Mouse (Mus musculus): Measurements from ENCODE around the gene Thy1. TPM values are rescaled to one million over a fixed set of nuclear protein-coding genes. Genes with fewer than 3 reads are reported as not detected.
A peak's percentile ranks its signal among the peaks of the same experiment; 100 is the strongest.

The Thy1 gene
- polyA plus RNA-seq, 1 experiment from 2014 or later: 18.8 TPM

GRCm38 (mm10) chr9:44049381-44050165 is 6.4 kb downstream of the Thy1 start:
- no peak overlapping the region for H3K27ac ChIP-seq
- no peak overlapping the region for H3K9ac ChIP-seq
- no peak overlapping the region for H3K4me3 ChIP-seq
- H3K4me2 ChIP-seq: no peak overlapping the region
- no peak for ATAC-seq (ENCODE audit: insufficient number of reproducible peaks, low FRiP score, low TSS enrichment, low read depth)
- H3K36me3 ChIP-seq: no peaks in the 10 kb centered on the region
- WGBS: 78% methylated on average over 8 of the region's 8 CpGs
- peaks cover 6% of the 10 kb centered on the region; the same call in 1 of the 2 replicates for H3K4me1 ChIP-seq
- no peaks in the 10 kb centered on the region for H3K9me3 ChIP-seq
- H3K27me3 ChIP-seq: peaks cover 17% of the 10 kb centered on the region

GRCm38 (mm10) chr9:44052855-44053254 is 9.7 kb downstream of the Thy1 start:
- no peak overlapping the region for H3K27ac ChIP-seq
- H3K4me2 ChIP-seq: no peak overlapping the region
- WGBS: 60% methylated on average over 3 of the region's 3 CpGs
- H3K27me3 ChIP-seq: no peaks in the 10 kb centered on the region
- no peaks in the 10 kb centered on the region for H3K36me3 ChIP-seq
- H3K9me3 ChIP-seq: no peaks in the 10 kb centered on the region
- H3K4me3 ChIP-seq: no peak overlapping the region
- H3K9ac ChIP-seq: no peak overlapping the region
- no peaks in the 10 kb centered on the region for H3K4me1 ChIP-seq
- ATAC-seq (ENCODE audit: insufficient number of reproducible peaks, low FRiP score, low TSS enrichment, low read depth): no peak

- Histone ChIP-seq H3K9me3 (no peaks in the 10 kb centered on the region), H3K27me3 (no peaks in the 10 kb centered on the region), H3K27ac (no peak overlapping the region), H3K4me2 (no peak overlapping the region), H3K9ac (no peak overlapping the region), H3K4me3 (no peak overlapping the region), H3K36me3 (no peaks in the 10 kb centered on the region), H3K4me1 (no peaks in the 10 kb centered on the region)
- no peak for ATAC-seq (ENCODE audit: insufficient number of reproducible peaks, low FRiP score, low TSS enrichment, low read depth)
- 57% methylated on average over 1 of the region's 1 CpGs for WGBS
Observed at GRCm38 (mm10) chr9:44053936-44054335, 10.8 kb downstream of the Thy1 start.

- no peak for ATAC-seq (ENCODE audit: insufficient number of reproducible peaks, low FRiP score, low TSS enrichment, low read depth)
- Histone ChIP-seq H3K9me3 (no peaks in the 10 kb centered on the region), H3K4me1 (no peaks in the 10 kb centered on the region), H3K4me3 (no peak overlapping the region), H3K9ac (no peak overlapping the region), H3K4me2 (no peak overlapping the region), H3K27me3 (no peaks in the 10 kb centered on the region), H3K27ac (no peak overlapping the region), H3K36me3 (no peaks in the 10 kb centered on the region)
- 78% methylated on average over 6 of the region's 6 CpGs for WGBS
Observed at GRCm38 (mm10) chr9:44058606-44059005, 15.4 kb downstream of the Thy1 start.

- Histone ChIP-seq H3K4me3 (no peak overlapping the region), H3K4me1 (peaks cover 16% of the 10 kb centered on the region), H3K9me3 (no peaks in the 10 kb centered on the region), H3K36me3 (no peaks in the 10 kb centered on the region), H3K9ac (no peak overlapping the region), H3K4me2 (no peak overlapping the region), H3K27me3 (peaks cover 1% of the 10 kb centered on the region; the same call in 1 of the 2 replicates), H3K27ac (no peak overlapping the region)
- no peak for ATAC-seq (ENCODE audit: insufficient number of reproducible peaks, low FRiP score, low TSS enrichment, low read depth)
- WGBS: 32% methylated on average over 1 of the region's 1 CpGs
Observed at GRCm38 (mm10) chr9:44065177-44065576, 22.0 kb downstream of the Thy1 start.

GRCm38 (mm10) chr9:44066785-44067225 is 23.6 kb downstream of the Thy1 start, which contains the start of gene Usp2:
TSS of gene Usp2 (plus strand) at chr9:44067021.
- Histone ChIP-seq H3K27ac (peak within 1 kb of the TSS; percentile 11; the same call in 1 of the 2 replicates), H3K4me3 (peak within 1 kb of the TSS; percentile 57), H3K9ac (peak within 1 kb of the TSS; percentile 55), H3K27me3 (peaks cover 7% of the 10 kb centered on the region; the same call in 1 of the 2 replicates), H3K4me1 (peaks cover 29% of the 10 kb centered on the region), H3K4me2 (peak within 1 kb of the TSS; percentile 94), H3K36me3 (no peaks in the 10 kb centered on the region), H3K9me3 (no peaks in the 10 kb centered on the region)
- peak; percentile 92 for ATAC-seq (ENCODE audit: insufficient number of reproducible peaks, low FRiP score, low TSS enrichment, low read depth)
- under 1% methylated on average over 38 of the region's 38 CpGs for WGBS

GRCm38 (mm10) chr9:44067241-44067959 is 24.2 kb downstream of the Thy1 start:
- WGBS: 6% methylated on average over 15 of the region's 15 CpGs
- H3K9ac ChIP-seq: peak overlapping the region; percentile 55
- H3K27ac ChIP-seq: peak overlapping the region; percentile 11; the same call in 1 of the 2 replicates
- H3K27me3 ChIP-seq: peaks cover 7% of the 10 kb centered on the region; the same call in 1 of the 2 replicates
- peak overlapping the region; percentile 57 for H3K4me3 ChIP-seq
- peak; percentile 55 for ATAC-seq (ENCODE audit: insufficient number of reproducible peaks, low FRiP score, low TSS enrichment, low read depth)
- peaks cover 35% of the 10 kb centered on the region for H3K4me1 ChIP-seq
- no peaks in the 10 kb centered on the region for H3K9me3 ChIP-seq
- no peaks in the 10 kb centered on the region for H3K36me3 ChIP-seq
- peak overlapping the region; percentile 94 for H3K4me2 ChIP-seq

- peak overlapping the region; percentile 57; the same call in 1 of the 2 replicates for H3K4me3 ChIP-seq
- H3K27me3 ChIP-seq: peaks cover 7% of the 10 kb centered on the region; the same call in 1 of the 2 replicates
- no peaks in the 10 kb centered on the region for H3K9me3 ChIP-seq
- H3K4me2 ChIP-seq: peak overlapping the region; percentile 94; the same call in 1 of the 2 replicates
- WGBS: 67% methylated on average over 6 of the region's 6 CpGs
- ATAC-seq (ENCODE audit: insufficient number of reproducible peaks, low FRiP score, low TSS enrichment, low read depth): no peak
- no peak overlapping the region for H3K9ac ChIP-seq
- H3K4me1 ChIP-seq: peaks cover 41% of the 10 kb centered on the region
- no peak overlapping the region for H3K27ac ChIP-seq
- no peaks in the 10 kb centered on the region for H3K36me3 ChIP-seq
Observed at GRCm38 (mm10) chr9:44067960-44068330, 24.8 kb downstream of the Thy1 start.

- no peak overlapping the region for H3K4me3 ChIP-seq
Observed at GRCm38 (mm10) chr9:44069252-44069651, 26.1 kb downstream of the Thy1 start.

GRCm38 (mm10) chr9:44070113-44070843 is 27.1 kb downstream of the Thy1 start:
- 59% methylated on average over 14 of the region's 14 CpGs for WGBS

More at GRCm38 (mm10) chr9:44069252-44069651, 26.1 kb downstream of the Thy1 start:
- H3K36me3 ChIP-seq: no peaks in the 10 kb centered on the region
- H3K9ac ChIP-seq: no peak overlapping the region
- no peak overlapping the region for H3K27ac ChIP-seq
- 24% methylated on average over 7 of the region's 7 CpGs for WGBS
- peaks cover 46% of the 10 kb centered on the region for H3K4me1 ChIP-seq
- H3K27me3 ChIP-seq: peaks cover 7% of the 10 kb centered on the region; the same call in 1 of the 2 replicates
- no peaks in the 10 kb centered on the region for H3K9me3 ChIP-seq
- ATAC-seq (ENCODE audit: insufficient number of reproducible peaks, low FRiP score, low TSS enrichment, low read depth): no peak
- no peak overlapping the region for H3K4me2 ChIP-seq

GRCm38 (mm10) chr9:44070844-44071231 is 27.7 kb downstream of the Thy1 start:
- H3K4me1 ChIP-seq: peaks cover 46% of the 10 kb centered on the region
- H3K4me2 ChIP-seq: peak overlapping the region; percentile 5; the same call in 1 of the 2 replicates
- H3K9ac ChIP-seq: no peak overlapping the region
- no peak for ATAC-seq (ENCODE audit: insufficient number of reproducible peaks, low FRiP score, low TSS enrichment, low read depth)
- WGBS: 29% methylated on average over 8 of the region's 8 CpGs
- no peaks in the 10 kb centered on the region for H3K9me3 ChIP-seq
- peaks cover 7% of the 10 kb centered on the region; the same call in 1 of the 2 replicates for H3K27me3 ChIP-seq
- H3K4me3 ChIP-seq: no peak overlapping the region
- no peaks in the 10 kb centered on the region for H3K36me3 ChIP-seq
- no peak overlapping the region for H3K27ac ChIP-seq

More at GRCm38 (mm10) chr9:44070113-44070843, 27.1 kb downstream of the Thy1 start:
- ATAC-seq (ENCODE audit: insufficient number of reproducible peaks, low FRiP score, low TSS enrichment, low read depth): no peak
- no peak overlapping the region for H3K4me3 ChIP-seq
- H3K27ac ChIP-seq: no peak overlapping the region; the same call in 1 of the 2 replicates
- no peaks in the 10 kb centered on the region for H3K36me3 ChIP-seq
- H3K4me2 ChIP-seq: 0 out of 2 replicates have a peak overlapping the region, but pooled peaks have one; percentile 5
- no peaks in the 10 kb centered on the region for H3K9me3 ChIP-seq
- peaks cover 7% of the 10 kb centered on the region; the same call in 1 of the 2 replicates for H3K27me3 ChIP-seq
- H3K9ac ChIP-seq: no peak overlapping the region
- H3K4me1 ChIP-seq: peaks cover 46% of the 10 kb centered on the region
